Mouse (Mus musculus) inflammation-experienced regulatory T-cells, adult 6 months (primary cell): ENCODE data around the gene Gm10271. TPM values are rescaled to one million over a fixed set of nuclear protein-coding genes. Genes with fewer than 3 reads are reported as not detected.

Experiments
- ATAC-seq: one replicate; pipeline ENCODE4 v1.8.0; 2017
- polyA plus RNA-seq, 3 experiments: library from polyadenylated mRNA; unstranded; fragments of 100-300 nt; shearing (Covaris generic); gene quantifications; one replicate each; pipeline ENCODE4 v1.2.1; 2017

Gm10271 gene
- not detected for polyA plus RNA-seq

GRCm38 (mm10) chr10:116972509-116972908 is at the start of gene Gm10271:
Gm10271 (minus strand) TSS chr10:116972609.
- no peak for ATAC-seq

GRCm38 (mm10) chr10:117021020-117021754 is 48.8 kb upstream of the Gm10271 start:
- no peak for ATAC-seq

GRCm38 (mm10) chr10:117018281-117018840 is 46.0 kb upstream of the Gm10271 start:
- ATAC-seq, result no peak

GRCm38 (mm10) chr10:117014565-117014964 is 42.2 kb upstream of the Gm10271 start:
- ATAC-seq, result no peak

- no peak for ATAC-seq
These were observed 41.4 kb upstream of the Gm10271 start for GRCm38 (mm10) chr10:117013689-117014390.

- no peak for ATAC-seq
These were observed 38.6 kb upstream of the Gm10271 start for GRCm38 (mm10) chr10:117011047-117011446.

- ATAC-seq, result no peak
These were observed 37.3 kb upstream of the Gm10271 start for GRCm38 (mm10) chr10:117009691-117010090.

GRCm38 (mm10) chr10:117005707-117006464 is 33.5 kb upstream of the Gm10271 start:
- no peak for ATAC-seq

GRCm38 (mm10) chr10:117004695-117005094 is 32.3 kb upstream of the Gm10271 start:
- no peak for ATAC-seq

- ATAC-seq, result no peak
These were observed 28.6 kb upstream of the Gm10271 start for GRCm38 (mm10) chr10:117000975-117001374.

- no peak for ATAC-seq
These were observed 26.5 kb upstream of the Gm10271 start for GRCm38 (mm10) chr10:116998716-116999455.

GRCm38 (mm10) chr10:116996236-116996600 is 23.8 kb upstream of the Gm10271 start:
- ATAC-seq, result no peak

GRCm38 (mm10) chr10:116995584-116996235 is 23.3 kb upstream of the Gm10271 start:
- ATAC-seq, result no peak

GRCm38 (mm10) chr10:116995162-116995561 is 22.8 kb upstream of the Gm10271 start:
- no peak for ATAC-seq

GRCm38 (mm10) chr10:116993971-116994370 is 21.6 kb upstream of the Gm10271 start:
- no peak for ATAC-seq

GRCm38 (mm10) chr10:116986264-116987082 is 14.1 kb upstream of the Gm10271 start, which contains the start of gene Best3:
Best3 (plus strand) TSS chr10:116986314.
- ATAC-seq, result no peak

GRCm38 (mm10) chr10:116984836-116985235 is 12.4 kb upstream of the Gm10271 start:
- no peak for ATAC-seq

- ATAC-seq, result no peak
These were observed 10.1 kb upstream of the Gm10271 start for GRCm38 (mm10) chr10:116982526-116982925.

- ATAC-seq, result no peak
These were observed 8.5 kb upstream of the Gm10271 start for GRCm38 (mm10) chr10:116980888-116981287.

GRCm38 (mm10) chr10:116980273-116980672 is 7.9 kb upstream of the Gm10271 start:
- no peak for ATAC-seq

- ATAC-seq, result no peak
These were observed 6.4 kb upstream of the Gm10271 start for GRCm38 (mm10) chr10:116978841-116979240.
